In the genomic region with DNA sequence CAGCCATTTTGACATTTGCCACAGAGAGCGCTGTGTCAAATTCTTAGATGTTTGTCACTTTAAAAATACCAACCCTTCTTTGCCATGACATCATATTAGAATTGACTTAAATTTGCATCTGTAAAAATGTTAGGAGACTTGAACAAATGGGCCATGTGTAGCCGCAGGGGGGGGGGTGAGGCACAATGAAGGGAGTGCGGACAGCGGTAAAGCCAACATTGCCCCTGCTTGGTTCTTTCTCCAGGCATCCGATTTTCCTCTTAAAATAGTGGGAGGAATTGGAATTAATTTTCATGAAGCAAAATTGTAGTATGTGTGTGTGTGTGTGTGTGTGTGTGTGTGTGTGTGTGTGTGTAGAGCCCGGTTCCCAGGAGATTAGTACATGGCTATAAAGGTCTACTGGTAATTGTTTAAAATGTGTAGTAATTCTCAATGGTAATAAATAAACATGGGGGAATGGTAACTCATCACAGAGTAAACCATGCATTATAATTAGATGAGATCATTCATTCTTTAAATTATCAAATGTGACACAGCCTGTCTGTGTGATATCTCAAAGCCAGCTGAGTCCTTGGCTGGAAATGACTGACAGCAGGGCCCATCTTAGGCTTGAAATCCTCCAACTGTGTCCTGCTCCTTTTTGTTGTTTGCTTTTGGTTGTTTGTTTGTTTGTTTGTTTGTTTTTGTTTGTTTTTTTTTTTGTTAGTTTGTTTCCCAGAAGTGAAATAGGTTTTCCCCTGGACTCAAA, we compare ENCODE assay signal across 21 mouse cellular contexts. TPM values are rescaled to one million over a fixed set of nuclear protein-coding genes. Genes with fewer than 3 reads are reported as not detected.
DNase-seq lines count a peak whose midpoint lies in the region; ATAC-seq and TF ChIP-seq lines count a peak whose summit lies in the region.
"Had no signal": no experiment of that assay in that cellular context is flagged by ENCODE, and none has a peak within 500 bp of the region (broad histone marks: within the 10 kb centered on the region; RNA-seq: fewer than 3 reads in every experiment).

No protein-coding gene starts in this region.

- ATAC-seq in forebrain, embryonic 13.5 days, result peak; percentile 70
- ATAC-seq in forebrain, embryonic 11.5 days (replicated peaks; ENCODE audit: low FRiP score), result no peak; the same call in 1 of the 2 replicates
- ATAC-seq in hindbrain, embryonic 13.5 days (ENCODE audit: low FRiP score), result peak; percentile 85
- peak; percentile 83 for ATAC-seq in neural tube, embryonic 13.5 days (ENCODE audit: low read depth)
- ATAC-seq: intestine, embryonic 15.5 days; liver, embryonic 12.5 days had no signal

- DNase-seq in forebrain, embryonic 11.5 days (ENCODE audit: low spot score), result no peak
- DNase-seq in brain, embryonic 14.5 days (ENCODE audit: low read depth), result peak; percentile 76
- no peak for DNase-seq in lung, postnatal 4 days
- DNase-seq in testis, postnatal 10 days (ENCODE audit: low spot score), result no peak
- DNase-seq: adrenal gland, adult 8-10 months; cerebellum, adult 2 months; heart, postnatal 10 days; layer of hippocampus, postnatal 36 days; left cerebral cortex, postnatal 4 days; lung, embryonic 14.5 days; right cerebral cortex, postnatal 25 days; thymus, postnatal 14 days had no signal

- H3K36me3 ChIP-seq in forebrain, embryonic 13.5 days (ENCODE audit: poor library complexity, severe bottlenecking), result peaks cover 10% of the 10 kb centered on the region
- no peaks in the 10 kb centered on the region for H3K36me3 ChIP-seq in forebrain, embryonic 11.5 days (ENCODE audit: control insufficient read depth, insufficient read depth, low read length)
- H3K36me3 ChIP-seq in hindbrain, embryonic 13.5 days, result 0 out of 2 replicates have a peak, but pooled peaks cover 6% of the 10 kb centered on the region
- no peaks in the 10 kb centered on the region for H3K36me3 ChIP-seq in neural tube, embryonic 13.5 days
- H3K36me3 ChIP-seq: embryonic facial prominence, embryonic 12.5 days; intestine, embryonic 15.5 days; liver, embryonic 12.5 days had no signal

- H3K4me1 ChIP-seq in forebrain, embryonic 13.5 days, result no peaks in the 10 kb centered on the region
- no peaks in the 10 kb centered on the region for H3K4me1 ChIP-seq in forebrain, embryonic 11.5 days (replicated peaks; ENCODE audit: control insufficient read depth, insufficient read depth, low read length)
- no peaks in the 10 kb centered on the region for H3K4me1 ChIP-seq in hindbrain, embryonic 13.5 days (replicated peaks)
- peaks cover 22% of the 10 kb centered on the region; the same call in 1 of the 2 replicates for H3K4me1 ChIP-seq in neural tube, embryonic 13.5 days (replicated peaks)
- H3K4me1 ChIP-seq: embryonic facial prominence, embryonic 12.5 days; heart, embryonic 10.5 days; intestine, embryonic 15.5 days; liver, embryonic 12.5 days had no signal

- H3K9me3 ChIP-seq in forebrain, embryonic 13.5 days (replicated peaks), result 0 out of 2 replicates have a peak, but pooled peaks cover 3% of the 10 kb centered on the region
- no peaks in the 10 kb centered on the region; the same call in 1 of the 2 replicates for H3K9me3 ChIP-seq in forebrain, embryonic 11.5 days (ENCODE audit: control insufficient read depth, low read length)
- H3K9me3 ChIP-seq in hindbrain, embryonic 13.5 days, result no peaks in the 10 kb centered on the region
- H3K9me3 ChIP-seq in neural tube, embryonic 13.5 days, result no peaks in the 10 kb centered on the region
- H3K9me3 ChIP-seq: embryonic facial prominence, embryonic 12.5 days; heart, embryonic 10.5 days; intestine, embryonic 15.5 days; liver, embryonic 12.5 days had no signal

- no peak overlapping the region for H3K27ac ChIP-seq in forebrain, embryonic 13.5 days
- no peak overlapping the region for H3K27ac ChIP-seq in forebrain, embryonic 11.5 days (ENCODE audit: low read depth, low read length)
- peak overlapping the region; percentile 48; the same call in 1 of the 2 replicates for H3K27ac ChIP-seq in hindbrain, embryonic 13.5 days
- H3K27ac ChIP-seq in neural tube, embryonic 13.5 days (replicated peaks), result peak overlapping the region; percentile 38; the same call in 1 of the 2 replicates
- H3K27ac ChIP-seq: embryonic facial prominence, embryonic 12.5 days; heart, embryonic 10.5 days; intestine, embryonic 15.5 days; liver, embryonic 12.5 days; stomach, postnatal 0 days had no signal

- H3K4me2 ChIP-seq in forebrain, embryonic 13.5 days, result no peak overlapping the region
- H3K4me2 ChIP-seq in forebrain, embryonic 11.5 days (ENCODE audit: low read depth, low read length, severe bottlenecking), result no peak overlapping the region
- no peak overlapping the region for H3K4me2 ChIP-seq in hindbrain, embryonic 13.5 days
- H3K4me2 ChIP-seq in neural tube, embryonic 13.5 days, result no peak overlapping the region
- H3K4me2 ChIP-seq: embryonic facial prominence, embryonic 12.5 days; intestine, embryonic 15.5 days; liver, embryonic 12.5 days; lung, embryonic 14.5 days had no signal

- H3K27me3 ChIP-seq in forebrain, embryonic 13.5 days, result no peaks in the 10 kb centered on the region
- H3K27me3 ChIP-seq in forebrain, embryonic 11.5 days (ENCODE audit: control insufficient read depth, insufficient read depth, low read length), result no peaks in the 10 kb centered on the region
- H3K27me3 ChIP-seq in hindbrain, embryonic 13.5 days, result peaks cover 15% of the 10 kb centered on the region
- peaks cover 18% of the 10 kb centered on the region for H3K27me3 ChIP-seq in neural tube, embryonic 13.5 days
- H3K27me3 ChIP-seq: embryonic facial prominence, embryonic 12.5 days; intestine, embryonic 15.5 days; liver, embryonic 12.5 days had no signal

- no peak for TF ChIP-seq POLR2A in brain, embryonic 14.5 days (IDR thresholded peaks at IDR 0.05; ENCODE audit: borderline replicate concordance, extremely low read depth, insufficient read depth, insufficient read length, poor library complexity, severe bottlenecking)

- H3K9ac ChIP-seq in forebrain, embryonic 13.5 days, result no peak overlapping the region
- no peak overlapping the region for H3K9ac ChIP-seq in forebrain, embryonic 11.5 days (ENCODE audit: low read length)
- no peak overlapping the region for H3K9ac ChIP-seq in hindbrain, embryonic 13.5 days
- H3K9ac ChIP-seq in neural tube, embryonic 13.5 days, result no peak overlapping the region
- H3K9ac ChIP-seq: embryonic facial prominence, embryonic 12.5 days; intestine, embryonic 15.5 days; liver, embryonic 12.5 days; lung, embryonic 14.5 days had no signal

- 80% methylated on average over 6 of the region's 6 CpGs for WGBS in forebrain, embryonic 13.5 days
- 93% methylated on average over 6 of the region's 6 CpGs for WGBS in forebrain, embryonic 11.5 days
- 69% methylated on average over 6 of the region's 6 CpGs for WGBS in hindbrain, embryonic 13.5 days
- 66% methylated on average over 6 of the region's 6 CpGs for WGBS in neural tube, embryonic 13.5 days

- no peak for TF ChIP-seq CTCF in brain, embryonic 14.5 days (IDR thresholded peaks at IDR 0.05; ENCODE audit: borderline replicate concordance, extremely low read depth, insufficient read depth, insufficient read length)

- no peak overlapping the region for H3K4me3 ChIP-seq in forebrain, embryonic 13.5 days
- H3K4me3 ChIP-seq in forebrain, embryonic 11.5 days (ENCODE audit: low read depth, low read length), result no peak overlapping the region
- H3K4me3 ChIP-seq in hindbrain, embryonic 13.5 days, result no peak overlapping the region
- no peak overlapping the region for H3K4me3 ChIP-seq in neural tube, embryonic 13.5 days
- H3K4me3 ChIP-seq: embryonic facial prominence, embryonic 12.5 days; heart, embryonic 10.5 days; intestine, embryonic 15.5 days; liver, embryonic 12.5 days; myocyte had no signal

RNA-seq across cellular contexts. Expression of gene Cacna2d1, which starts 14.0 kb away (rescaled TPM):
- polyA plus RNA-seq in forebrain, embryonic 13.5 days (2015; fragmentation: Nextera tagmentation; extraction: Ambion mirVana), result 30.9 and 36.5 TPM in 2 replicates
- 19.8 and 21.9 TPM in 2 replicates for polyA plus RNA-seq in forebrain, embryonic 11.5 days (2014; fragmentation: Nextera tagmentation; extraction: Ambion mirVana)
- 40.6 and 43.3 TPM in 2 replicates for polyA plus RNA-seq in brain, embryonic 14.5 days (2012; rRNA removed)
- 38.5 and 38.7 TPM in 2 replicates for polyA plus RNA-seq in hindbrain, embryonic 13.5 days (2015; fragmentation: Nextera tagmentation; extraction: Ambion mirVana)
- 44.3 TPM in 2 replicates for polyA plus RNA-seq in neural tube, embryonic 13.5 days (2015; fragmentation: Nextera tagmentation; extraction: Ambion mirVana)

Comparison
In these comparisons a context has a peak if more than half of its experiments do, and no peak if none do; other contexts are left out.
1. H3K27ac ChIP-seq: peak in hindbrain, embryonic 13.5 days (single experiment) and neural tube, embryonic 13.5 days (single experiment); none in forebrain, embryonic 13.5 days (single experiment) and forebrain, embryonic 11.5 days (single experiment).